Mouse (Mus musculus): ENCODE measurements around the gene Ucn2. TPM values are rescaled to one million over a fixed set of nuclear protein-coding genes. Genes with fewer than 3 reads are reported as not detected.

The Ucn2 gene
- polyA plus RNA-seq, 1 experiment from 2014 or later = not detected

- H3K36me3 ChIP-seq (ENCODE audit: control insufficient read depth, insufficient read depth, low read length) = no peaks in the 10 kb centered on the region
- no peak overlapping the region for H3K9ac ChIP-seq (ENCODE audit: low read length)
- H3K27ac ChIP-seq (replicated peaks in 1 of 2; ENCODE audit: control insufficient read depth in 1 of 2, insufficient read depth in 1 of 2, low read depth in 2 of 2, low read length in 2 of 2) = no peak overlapping the region
- no peak for ATAC-seq (ENCODE audit: insufficient number of reproducible peaks, insufficient read depth, low FRiP score, low read depth)
- no peak overlapping the region for H3K4me3 ChIP-seq (ENCODE audit: control insufficient read depth in 1 of 2, insufficient read depth in 1 of 2, low read depth in 1 of 2, low read length in 2 of 2)
- no peak overlapping the region for H3K4me2 ChIP-seq (ENCODE audit: low read length)
- H3K4me1 ChIP-seq (ENCODE audit: control insufficient read depth in 2 of 2, insufficient read depth in 2 of 2, low read length in 2 of 2) = peaks cover 0 to 3% of the 10 kb centered on the region in 2 experiments; a peak in 1 of 4 replicates
- H3K27me3 ChIP-seq (ENCODE audit: control insufficient read depth, insufficient read depth, low read length) = no peaks in the 10 kb centered on the region
- no peaks in the 10 kb centered on the region for H3K9me3 ChIP-seq (ENCODE audit: control insufficient read depth, low read length)
- WGBS = 76% methylated on average over 6 of the region's 6 CpGs
Measured at GRCm38 (mm10) chr9:109032435-109032834, 46.6 kb downstream of the Ucn2 start.

MicroRNAs encoded within 50 kb of the gene (microRNA counts, 519-probe panel; counts per million panel counts)
- microRNA mmu-miR-711 = 322 counts per million, percentile 70 among the panel's probes with 10 or more counts

Small RNA genes within 50 kb of the gene (microRNA-seq; reads per million reads assigned to microRNA genes)
- not detected for gene Mir711

Other genes with a start within 250 kb of the Ucn2 start
- gene Ip6k2, start 202.2 kb upstream of the Ucn2 start, polyA plus RNA-seq (2014; fragmentation: Nextera tagmentation; extraction: Ambion mirVana) = 45.0 and 45.6 TPM in 2 replicates
- gene Nckipsd, start 177.6 kb upstream of the Ucn2 start, polyA plus RNA-seq (2014; fragmentation: Nextera tagmentation; extraction: Ambion mirVana) = 8.5 and 10.5 TPM in 2 replicates
- 0.01 and 0.12 TPM in 2 replicates for gene Celsr3, start 159.7 kb upstream of the Ucn2 start, polyA plus RNA-seq (2014; fragmentation: Nextera tagmentation; extraction: Ambion mirVana)
- gene Slc26a6, start 132.7 kb upstream of the Ucn2 start, polyA plus RNA-seq (2014; fragmentation: Nextera tagmentation; extraction: Ambion mirVana) = 7.6 and 8.7 TPM in 2 replicates
- not detected in 2 replicates for gene Tmem89, start 71.4 kb upstream of the Ucn2 start, polyA plus RNA-seq (2014; fragmentation: Nextera tagmentation; extraction: Ambion mirVana)
- gene Uqcrc1, start 49.4 kb upstream of the Ucn2 start, polyA plus RNA-seq (2014; fragmentation: Nextera tagmentation; extraction: Ambion mirVana) = 952 and 972 TPM in 2 replicates
- gene Col7a1, start 32.4 kb upstream of the Ucn2 start, polyA plus RNA-seq (2014; fragmentation: Nextera tagmentation; extraction: Ambion mirVana) = 0.47 and 0.72 TPM in 2 replicates
- 2.9 and 3.2 TPM in 2 replicates for gene Pfkfb4, start 5.8 kb downstream of the Ucn2 start, polyA plus RNA-seq (2014; fragmentation: Nextera tagmentation; extraction: Ambion mirVana)
- 51.9 and 54.3 TPM in 2 replicates for gene Shisa5, start 52.6 kb downstream of the Ucn2 start, polyA plus RNA-seq (2014; fragmentation: Nextera tagmentation; extraction: Ambion mirVana)
- 8.1 TPM in 2 replicates for gene Trex1, start 73.7 kb downstream of the Ucn2 start, polyA plus RNA-seq (2014; fragmentation: Nextera tagmentation; extraction: Ambion mirVana)
- gene Atrip, start 88.1 kb downstream of the Ucn2 start, polyA plus RNA-seq (2014; fragmentation: Nextera tagmentation; extraction: Ambion mirVana) = 17.5 and 19.9 TPM in 2 replicates
- 13.9 and 14.0 TPM in 2 replicates for gene Ccdc51, start 96.5 kb downstream of the Ucn2 start, polyA plus RNA-seq (2014; fragmentation: Nextera tagmentation; extraction: Ambion mirVana)
- 611 and 670 TPM in 2 replicates for gene Tma7, start 96.6 kb downstream of the Ucn2 start, polyA plus RNA-seq (2014; fragmentation: Nextera tagmentation; extraction: Ambion mirVana)
- 5.6 and 5.7 TPM in 2 replicates for gene Plxnb1, start 109.4 kb downstream of the Ucn2 start, polyA plus RNA-seq (2014; fragmentation: Nextera tagmentation; extraction: Ambion mirVana)
- not detected in 2 replicates for gene Fbxw21, start 176.0 kb downstream of the Ucn2 start, polyA plus RNA-seq (2014; fragmentation: Nextera tagmentation; extraction: Ambion mirVana)
- not detected in 2 replicates for gene Fbxw13, start 210.0 kb downstream of the Ucn2 start, polyA plus RNA-seq (2014; fragmentation: Nextera tagmentation; extraction: Ambion mirVana)
- not detected in 2 replicates for gene Fbxw20, start 248.7 kb downstream of the Ucn2 start, polyA plus RNA-seq (2014; fragmentation: Nextera tagmentation; extraction: Ambion mirVana)